Mouse (Mus musculus) testis, postnatal 10 days (tissue): ENCODE measurements around the gene Phldb2.
A peak's percentile ranks its signal among the peaks of the same experiment; 100 is the strongest.

Source experiments
- DNase-seq: peaks from one replicate; pipeline ENCODE4 v3.0.0; 2021; ENCODE audit warnings: low spot score

Gene Phldb2

GRCm38 (mm10) chr16:45892928-45893327, 60.5 kb downstream of the Phldb2 start:
- DNase-seq, result no peak

GRCm38 (mm10) chr16:45890471-45891200, 62.8 kb downstream of the Phldb2 start:
- DNase-seq, result no peak

GRCm38 (mm10) chr16:45889636-45890035, 63.8 kb downstream of the Phldb2 start:
- DNase-seq, result no peak

- no peak for DNase-seq
Measured at GRCm38 (mm10) chr16:45886599-45886998, 66.8 kb downstream of the Phldb2 start.

GRCm38 (mm10) chr16:45884194-45884593, 69.2 kb downstream of the Phldb2 start:
- no peak for DNase-seq

GRCm38 (mm10) chr16:45881177-45881832, 72.1 kb downstream of the Phldb2 start:
- no peak for DNase-seq

GRCm38 (mm10) chr16:45880101-45880751, 73.2 kb downstream of the Phldb2 start:
- no peak for DNase-seq

GRCm38 (mm10) chr16:45877739-45878138, 75.7 kb downstream of the Phldb2 start:
- no peak for DNase-seq

- no peak for DNase-seq
Measured at GRCm38 (mm10) chr16:45877171-45877570, 76.2 kb downstream of the Phldb2 start.

- no peak for DNase-seq
Measured at GRCm38 (mm10) chr16:45873397-45873796, 80.0 kb downstream of the Phldb2 start.

- DNase-seq, result peak; percentile 49
Measured at GRCm38 (mm10) chr16:45871286-45871976, 82.0 kb downstream of the Phldb2 start.

GRCm38 (mm10) chr16:45870651-45871050, 82.7 kb downstream of the Phldb2 start:
- DNase-seq, result no peak

GRCm38 (mm10) chr16:45869044-45869443, 84.4 kb downstream of the Phldb2 start:
- DNase-seq, result no peak

GRCm38 (mm10) chr16:45857277-45857863, 96.0 kb downstream of the Phldb2 start:
- DNase-seq, result no peak

GRCm38 (mm10) chr16:45854499-45854898, 98.9 kb downstream of the Phldb2 start:
- DNase-seq, result no peak

GRCm38 (mm10) chr16:45849045-45849444, 104.4 kb downstream of the Phldb2 start:
- DNase-seq, result no peak

- no peak for DNase-seq
Measured at GRCm38 (mm10) chr16:45844875-45845274, 108.5 kb downstream of the Phldb2 start.

GRCm38 (mm10) chr16:45844049-45844780, 109.2 kb downstream of the Phldb2 start:
- DNase-seq, result peak; percentile 86

GRCm38 (mm10) chr16:45843351-45843891, 110.0 kb downstream of the Phldb2 start:
- DNase-seq, result peak; percentile 54

- DNase-seq, result no peak
Measured at GRCm38 (mm10) chr16:45842440-45842839, 111.0 kb downstream of the Phldb2 start.

- no peak for DNase-seq
Measured at GRCm38 (mm10) chr16:45841806-45842205, 111.6 kb downstream of the Phldb2 start.
